Mouse (Mus musculus): ENCODE measurements around the gene Hist1h4k.
"Not testable (repeated sequence)": the region's sequence is repeated elsewhere in the genome, so short reads cannot be mapped to it uniquely, and the experiment has no call there.

GRCm38 (mm10) chr13:21721757-21722372 lies 28.4 kb downstream of the Hist1h4k start, which contains the start of gene Hist1h2bm:
- TF ChIP-seq CTCF (IDR thresholded peaks at IDR 0.05); EP300 (IDR thresholded peaks at IDR 0.05; ENCODE audit: insufficient read depth, low read depth, low read length): not testable (repeated sequence)
- TF ChIP-seq POLR2A (IDR thresholded peaks at IDR 0.05; ENCODE audit: insufficient read depth, low read depth, low read length) = peak; percentile 87
